Mouse (Mus musculus) embryonic fibroblast, embryonic 13.5 days (primary cell): ENCODE results near the gene Qrfp. TPM values are rescaled to one million over a fixed set of nuclear protein-coding genes. Genes with fewer than 3 reads are reported as not detected.

ENCODE experiments used
- H3K27ac ChIP-seq: 2 replicates; pipeline ENCODE4 v1.5.1; 2012; ENCODE audit warnings: low read length, control low read depth, inconsistent platforms; ENCODE audit not compliant: insufficient read depth
- H3K4me1 ChIP-seq: 2 replicates; pipeline ENCODE4 v1.6.1; 2011; ENCODE audit warnings: low read length; ENCODE audit not compliant: control insufficient read depth, insufficient read depth
- H3K4me3 ChIP-seq: 2 replicates; pipeline ENCODE4 v1.5.1; 2011; ENCODE audit warnings: mild to moderate bottlenecking, control low read depth, low read length; ENCODE audit not compliant: insufficient read depth
- CTCF ChIP-seq: IDR thresholded peaks from 2 replicates; pipeline ENCODE4 v1.5.1; 2011; ENCODE audit warnings: mild to moderate bottlenecking, control low read depth, low read length, moderate library complexity, borderline replicate concordance; ENCODE audit not compliant: insufficient read depth
- POLR2A ChIP-seq: IDR thresholded peaks from 2 replicates; pipeline ENCODE4 v1.6.1; 2011; ENCODE audit warnings: low read depth, mild to moderate bottlenecking, control low read depth, low read length, moderate library complexity
- polyA plus RNA-seq: library from polyadenylated mRNA; stranded (reverse); fragments of >200 nt; gene quantifications from 2 replicates; pipeline ENCODE4 v1.2.4, GENCODE M21; 2011; ENCODE audit warnings: low read depth; ENCODE audit not compliant: missing spikeins, insufficient read length

Gene Qrfp
- polyA plus RNA-seq, 1 experiment: not detected

GRCm38 (mm10) chr2:31822524-31823371, 12.4 kb upstream of the Qrfp start:
- no peak overlapping the region for H3K27ac ChIP-seq
- H3K4me3 ChIP-seq: no peak overlapping the region
- TF ChIP-seq CTCF: no peak
- no peak for TF ChIP-seq POLR2A
- peaks cover 3% of the 10 kb centered on the region; the same call in 1 of the 2 replicates for H3K4me1 ChIP-seq

GRCm38 (mm10) chr2:31815367-31815766, 5.0 kb upstream of the Qrfp start:
- no peak overlapping the region for H3K27ac ChIP-seq
- H3K4me3 ChIP-seq: no peak overlapping the region
- TF ChIP-seq POLR2A (no peak), CTCF (peak; percentile 59; the same call in 1 of the 2 replicates)
- H3K4me1 ChIP-seq: peaks cover 3% of the 10 kb centered on the region; the same call in 1 of the 2 replicates

- no peak overlapping the region for H3K27ac ChIP-seq
- TF ChIP-seq CTCF (no peak), POLR2A (no peak)
These were observed 4.3 kb upstream of the Qrfp start for GRCm38 (mm10) chr2:31814699-31815098.

GRCm38 (mm10) chr2:31813641-31814040, 3.3 kb upstream of the Qrfp start:
- Histone ChIP-seq H3K27ac (no peak overlapping the region), H3K4me1 (peaks cover 3% of the 10 kb centered on the region; the same call in 1 of the 2 replicates), H3K4me3 (no peak overlapping the region)
- no peak for TF ChIP-seq CTCF
- no peak for TF ChIP-seq POLR2A

More at GRCm38 (mm10) chr2:31814699-31815098, 4.3 kb upstream of the Qrfp start:
- Histone ChIP-seq H3K4me1 (peaks cover 3% of the 10 kb centered on the region; the same call in 1 of the 2 replicates), H3K4me3 (no peak overlapping the region)

DNA sequence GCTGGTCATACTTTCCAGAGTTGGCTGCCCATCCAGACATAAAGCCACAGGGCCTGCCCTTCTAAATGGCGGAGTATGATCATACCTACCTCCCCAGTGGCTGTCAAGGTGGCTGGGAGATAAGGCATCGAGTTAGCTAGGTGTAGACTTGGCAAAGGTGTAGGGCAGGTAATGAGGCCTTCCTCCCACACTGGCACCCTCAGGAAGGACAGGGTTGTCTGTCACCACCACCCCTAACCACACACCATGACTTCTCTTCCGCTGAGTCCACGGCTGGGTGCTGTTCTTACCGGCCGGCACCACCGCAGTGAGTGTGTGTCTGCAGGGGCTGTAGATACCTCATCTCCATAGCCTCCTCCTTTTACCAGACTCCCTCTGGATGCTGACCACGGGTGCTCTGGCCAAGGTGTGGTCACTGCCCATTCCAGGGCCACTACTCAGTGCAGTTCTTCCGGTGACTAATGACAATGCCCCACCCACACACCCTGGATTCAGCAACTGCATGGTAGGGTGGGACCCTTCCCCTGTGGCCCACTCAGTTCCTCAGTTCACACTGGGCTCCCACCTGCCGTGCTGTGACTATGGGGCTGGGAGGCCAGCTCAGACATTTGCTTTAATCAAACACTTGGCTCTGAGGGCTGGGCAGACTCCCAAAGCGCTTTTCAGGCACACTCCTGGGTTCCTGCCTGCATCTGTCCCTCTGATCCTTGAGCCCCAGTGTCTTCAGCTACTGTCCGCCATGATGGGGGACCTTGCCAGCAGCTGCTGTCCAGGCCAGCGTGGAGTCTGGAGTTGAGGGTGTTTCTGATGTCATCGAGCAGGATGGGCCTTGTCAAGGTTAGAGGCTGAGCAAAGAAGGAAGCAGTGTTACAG, 942 bp upstream of the Qrfp start:
- Histone ChIP-seq H3K27ac (no peak overlapping the region), H3K4me3 (no peak overlapping the region)
- no peak for TF ChIP-seq CTCF
- TF ChIP-seq POLR2A: no peak

GRCm38 (mm10) chr2:31809358-31809740, 1.0 kb downstream of the Qrfp start:
- H3K27ac ChIP-seq: no peak overlapping the region

More for the DNA sequence above, 942 bp upstream of the Qrfp start:
- peaks cover 3% of the 10 kb centered on the region; the same call in 1 of the 2 replicates for H3K4me1 ChIP-seq

DNA sequence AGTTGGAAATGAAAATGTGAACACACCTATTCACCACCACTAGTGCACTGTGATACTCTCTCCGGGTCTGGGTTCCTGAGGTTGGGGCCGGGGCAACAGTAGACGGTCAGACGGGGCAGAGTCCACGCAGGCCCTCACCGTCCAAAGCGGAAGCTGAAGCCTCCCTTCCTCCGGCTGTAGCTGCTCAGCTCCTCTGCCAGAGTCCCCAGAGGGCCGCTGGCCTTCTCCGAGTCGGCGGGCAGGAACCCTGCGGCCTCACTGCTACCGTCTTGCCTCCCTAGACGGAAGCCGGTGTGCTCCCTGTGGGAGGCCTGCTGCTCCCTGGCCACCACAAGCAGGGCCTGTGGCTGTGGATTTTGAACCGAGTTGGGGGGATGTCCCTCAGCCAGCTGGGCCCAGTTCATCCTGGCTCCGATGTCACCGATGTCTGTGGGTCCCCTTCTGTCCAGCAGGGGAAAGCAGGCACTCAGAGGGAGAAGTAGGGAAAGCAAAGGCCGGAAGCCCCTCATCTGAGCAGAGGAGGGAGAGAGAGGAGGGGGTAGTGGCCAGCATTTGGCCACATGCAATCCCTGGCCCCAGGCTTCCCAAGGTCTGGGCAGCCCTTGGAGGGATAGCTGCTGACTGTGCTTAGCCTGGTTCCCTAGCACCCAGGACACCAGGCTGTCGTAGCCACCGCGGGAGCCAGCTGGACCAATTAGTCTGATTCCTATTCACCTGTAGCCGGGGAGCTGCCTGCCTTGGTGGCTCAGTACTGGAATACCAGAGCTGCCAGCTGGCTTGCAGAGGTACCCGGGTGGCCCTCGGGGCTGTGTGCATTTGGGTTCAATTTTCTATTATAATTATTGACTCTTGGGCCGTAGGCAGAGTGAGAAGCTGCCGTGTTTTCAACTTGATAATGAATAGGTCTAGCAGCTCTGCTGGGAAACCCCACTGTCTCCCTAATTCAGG, 1.7 kb downstream of the Qrfp start:
- H3K4me1 ChIP-seq: peaks cover 3% of the 10 kb centered on the region; the same call in 1 of the 2 replicates
- H3K4me3 ChIP-seq: no peak overlapping the region
- H3K27ac ChIP-seq: no peak overlapping the region
- TF ChIP-seq POLR2A (no peak), CTCF (no peak)

More at GRCm38 (mm10) chr2:31809358-31809740, 1.0 kb downstream of the Qrfp start:
- H3K4me3 ChIP-seq: no peak overlapping the region
- TF ChIP-seq POLR2A (no peak), CTCF (no peak)
- H3K4me1 ChIP-seq: peaks cover 3% of the 10 kb centered on the region; the same call in 1 of the 2 replicates

- peaks cover 3% of the 10 kb centered on the region; the same call in 1 of the 2 replicates for H3K4me1 ChIP-seq
- H3K27ac ChIP-seq: no peak overlapping the region
- no peak overlapping the region for H3K4me3 ChIP-seq
- TF ChIP-seq POLR2A (no peak), CTCF (no peak)
These were observed 3.6 kb downstream of the Qrfp start for GRCm38 (mm10) chr2:31806639-31807382.
